Mouse (Mus musculus) brown adipose tissue, adult 24 weeks (tissue): ENCODE data around the gene Zranb3. TPM values are rescaled to one million over a fixed set of nuclear protein-coding genes. Genes with fewer than 3 reads are reported as not detected.

Experiments used
- polyA plus RNA-seq: library from polyadenylated mRNA; stranded (reverse); fragments of >200 nt; gene quantifications from 2 replicates; pipeline ENCODE4 v1.2.4, GENCODE M21; 2012; ENCODE audit not compliant: missing spikeins, insufficient read depth, insufficient read length

Zranb3 gene
- polyA plus RNA-seq, 1 experiment, result 3.1 TPM

Other genes with a start within 250 kb of the Zranb3 start
- gene Map3k19, start 248.0 kb downstream of the Zranb3 start, polyA plus RNA-seq, result not detected in 2 replicates
- gene Rab3gap1, start 234.3 kb downstream of the Zranb3 start, polyA plus RNA-seq, result 22.6 and 27.9 TPM in 2 replicates
- gene R3hdm1, start 254 bp upstream of the Zranb3 start, polyA plus RNA-seq, result 27.3 and 33.4 TPM in 2 replicates
- 57.3 and 61.0 TPM in 2 replicates for gene Ubxn4, start 140.9 kb upstream of the Zranb3 start, polyA plus RNA-seq
- not detected in 2 replicates for gene Lct, start 225.3 kb upstream of the Zranb3 start, polyA plus RNA-seq